Mouse (Mus musculus): ENCODE measurements around the gene Wsb1. TPM values are rescaled to one million over a fixed set of nuclear protein-coding genes. Genes with fewer than 3 reads are reported as not detected.

The Wsb1 gene
- polyA plus RNA-seq, 1 experiment from 2014 or later: 123 TPM

DNA sequence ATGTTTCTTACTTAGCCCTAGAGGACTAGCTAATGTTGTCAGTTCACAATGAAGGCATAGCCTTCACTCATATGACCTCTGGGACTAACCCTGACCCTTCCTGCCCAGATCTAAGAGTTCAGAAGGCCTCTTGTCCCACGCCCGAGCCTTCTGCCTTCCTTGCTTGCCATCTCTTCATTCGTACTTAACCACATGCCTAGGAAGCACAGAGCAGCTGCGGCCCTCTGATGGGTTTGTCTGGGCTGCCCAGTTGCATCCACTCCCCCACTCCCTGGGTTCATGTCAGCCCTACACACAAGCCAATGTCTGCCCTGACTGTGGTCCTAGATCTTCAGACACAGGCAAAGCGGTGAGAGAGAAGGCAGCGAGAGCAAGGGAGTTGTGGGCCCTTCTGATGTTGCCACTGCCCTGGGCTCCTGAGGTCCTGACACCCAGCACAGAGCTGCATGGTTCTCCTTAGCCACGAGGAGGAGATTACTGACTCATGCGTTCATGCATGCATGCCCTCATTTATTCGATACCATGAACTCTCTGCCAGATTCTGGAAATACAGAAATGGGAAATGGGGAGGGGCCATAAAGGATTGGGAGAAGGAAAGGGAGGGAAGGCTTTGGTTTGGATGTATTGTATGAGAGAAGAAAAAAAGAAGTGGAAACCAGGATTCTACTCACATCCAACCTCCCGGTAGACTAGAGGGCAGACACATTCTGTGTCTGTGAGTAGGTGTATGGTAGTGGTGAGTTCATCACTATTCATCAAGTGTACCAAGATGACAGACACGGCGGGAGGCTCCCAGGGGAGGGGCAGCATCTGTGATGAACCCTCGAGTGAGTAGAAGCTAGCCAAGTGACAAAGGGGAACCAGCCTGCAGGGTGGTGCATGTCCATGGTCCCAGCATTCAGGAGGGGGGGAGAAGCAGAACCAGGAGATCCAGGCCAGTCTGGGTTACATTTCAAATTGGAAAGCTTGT is 57.3 kb downstream of the Wsb1 start:
- no peaks in the 10 kb centered on the region for H3K27me3 ChIP-seq (ENCODE audit: control insufficient read depth, insufficient read depth, low read length)
- peak overlapping the region; percentile 12; the same call in 1 of the 2 replicates for H3K9ac ChIP-seq (ENCODE audit: low read length)
- H3K4me2 ChIP-seq (ENCODE audit: low read depth, low read length): no peak overlapping the region
- H3K27ac ChIP-seq (ENCODE audit: low read length): peak overlapping the region; percentile 52
- ATAC-seq (replicated peaks; ENCODE audit: extremely low read depth, insufficient read depth, low FRiP score): no peak
- no peak overlapping the region for H3K4me3 ChIP-seq (ENCODE audit: low read length)
- H3K9me3 ChIP-seq (replicated peaks; ENCODE audit: control insufficient read depth, low read length): peaks cover 3% of the 10 kb centered on the region; the same call in 1 of the 2 replicates
- H3K4me1 ChIP-seq (ENCODE audit: control insufficient read depth, insufficient read depth, low read length): peaks cover 23% of the 10 kb centered on the region
- H3K36me3 ChIP-seq (ENCODE audit: control insufficient read depth, insufficient read depth): no peaks in the 10 kb centered on the region
- WGBS: 67% methylated on average over 13 of the region's 13 CpGs

DNA sequence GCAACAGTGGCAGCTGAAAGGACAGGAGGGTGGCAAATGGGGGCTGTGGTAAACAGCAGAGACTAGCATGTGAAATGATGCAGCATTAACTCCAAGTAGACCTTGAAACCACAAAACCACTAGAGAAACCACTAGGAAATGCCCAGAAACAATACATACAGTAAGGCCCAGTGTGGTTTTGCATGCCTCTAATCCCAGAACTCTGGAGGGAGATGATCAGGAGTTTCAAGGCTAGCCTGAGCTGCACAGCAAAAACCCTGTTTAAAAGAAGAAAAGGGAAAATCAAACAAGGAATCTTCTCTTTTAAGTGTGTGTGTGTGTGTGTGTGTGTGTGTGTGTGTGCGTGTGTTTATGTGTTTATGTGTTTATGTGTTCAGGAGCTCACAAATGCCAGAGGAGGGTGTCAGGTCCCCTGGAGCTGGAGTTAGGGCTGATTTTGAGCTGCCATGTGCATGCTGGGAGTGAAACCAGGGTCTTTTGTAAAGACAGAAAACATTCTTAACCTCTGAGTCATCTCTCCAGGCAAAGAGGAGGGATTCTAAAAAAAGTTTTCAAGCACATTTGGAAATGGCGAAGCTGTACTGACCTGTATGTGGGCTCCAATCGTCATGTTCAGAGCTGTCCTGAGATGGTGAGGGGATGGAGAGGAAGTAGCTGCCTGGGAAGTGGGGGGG is 58.1 kb downstream of the Wsb1 start:
- Histone ChIP-seq H3K27me3 (ENCODE audit: control insufficient read depth, insufficient read depth, low read length) (no peaks in the 10 kb centered on the region), H3K4me1 (ENCODE audit: control insufficient read depth, insufficient read depth, low read length) (peaks cover 31% of the 10 kb centered on the region), H3K9ac (ENCODE audit: low read length) (peak overlapping the region; percentile 12; the same call in 1 of the 2 replicates), H3K4me2 (ENCODE audit: low read depth, low read length) (no peak overlapping the region), H3K36me3 (ENCODE audit: control insufficient read depth, insufficient read depth) (no peaks in the 10 kb centered on the region), H3K27ac (ENCODE audit: low read length) (peak overlapping the region; percentile 52), H3K4me3 (ENCODE audit: low read length) (no peak overlapping the region), H3K9me3 (replicated peaks; ENCODE audit: control insufficient read depth, low read length) (peaks cover 3% of the 10 kb centered on the region; the same call in 1 of the 2 replicates)
- ATAC-seq (replicated peaks; ENCODE audit: extremely low read depth, insufficient read depth, low FRiP score): no peak
- WGBS: 26% methylated on average over 3 of the region's 3 CpGs

DNA sequence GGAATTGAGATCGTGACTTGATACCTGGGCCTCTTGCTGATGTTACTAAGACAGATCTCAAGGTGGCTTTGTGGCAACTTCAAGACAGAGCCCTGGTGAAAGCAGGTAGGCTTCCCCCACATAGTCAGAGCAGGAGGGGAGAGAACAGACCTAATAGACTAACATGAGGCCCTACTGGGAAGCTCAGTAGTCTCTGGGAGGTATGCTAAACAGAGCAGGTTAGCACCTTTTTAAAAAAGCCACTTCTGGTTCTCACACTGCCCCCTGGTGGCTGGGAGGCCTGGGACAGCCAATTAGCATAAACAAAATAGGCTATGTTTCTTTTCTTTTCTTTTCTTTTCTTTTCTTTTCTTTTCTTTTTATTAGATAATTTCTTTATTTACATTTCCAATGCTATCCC is 62.3 kb downstream of the Wsb1 start:
- no peaks in the 10 kb centered on the region for H3K9me3 ChIP-seq (replicated peaks; ENCODE audit: control insufficient read depth, low read length)
- no peak for ATAC-seq (replicated peaks; ENCODE audit: extremely low read depth, insufficient read depth, low FRiP score)
- peaks cover 41% of the 10 kb centered on the region for H3K4me1 ChIP-seq (ENCODE audit: control insufficient read depth, insufficient read depth, low read length)
- H3K27me3 ChIP-seq (ENCODE audit: control insufficient read depth, insufficient read depth, low read length): no peaks in the 10 kb centered on the region
- no peak overlapping the region for H3K4me2 ChIP-seq (ENCODE audit: low read depth, low read length)
- H3K36me3 ChIP-seq (ENCODE audit: control insufficient read depth, insufficient read depth): no peaks in the 10 kb centered on the region
- no peak overlapping the region for H3K9ac ChIP-seq (ENCODE audit: low read length)
- WGBS: 52% methylated on average over 1 of the region's 1 CpGs
- H3K4me3 ChIP-seq (ENCODE audit: low read length): no peak overlapping the region
- peak overlapping the region; percentile 87 for H3K27ac ChIP-seq (ENCODE audit: low read length)

DNA sequence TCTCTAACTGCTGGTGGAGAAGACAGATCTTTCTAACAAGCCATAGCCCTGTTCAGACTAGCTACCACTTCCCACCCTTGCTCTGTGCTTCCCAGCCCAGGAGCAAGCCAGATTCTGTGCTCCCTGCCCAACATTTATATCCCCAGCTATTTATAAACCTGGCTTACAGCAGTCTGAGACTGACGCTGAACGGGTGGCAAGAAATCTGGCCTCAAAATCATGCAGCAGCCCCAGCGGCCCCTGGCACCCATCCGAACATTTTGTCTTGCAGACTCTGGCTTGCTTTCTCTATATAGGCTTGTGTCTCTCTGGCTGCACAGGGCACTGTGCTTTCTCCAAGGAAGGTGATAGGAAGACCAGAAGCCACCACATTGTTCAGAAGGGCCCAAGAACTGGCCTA is 63.3 kb downstream of the Wsb1 start:
- ATAC-seq (replicated peaks; ENCODE audit: extremely low read depth, insufficient read depth, low FRiP score): peak; percentile 57; the same call in 1 of the 2 replicates
- H3K4me3 ChIP-seq (ENCODE audit: low read length): no peak overlapping the region

DNA sequence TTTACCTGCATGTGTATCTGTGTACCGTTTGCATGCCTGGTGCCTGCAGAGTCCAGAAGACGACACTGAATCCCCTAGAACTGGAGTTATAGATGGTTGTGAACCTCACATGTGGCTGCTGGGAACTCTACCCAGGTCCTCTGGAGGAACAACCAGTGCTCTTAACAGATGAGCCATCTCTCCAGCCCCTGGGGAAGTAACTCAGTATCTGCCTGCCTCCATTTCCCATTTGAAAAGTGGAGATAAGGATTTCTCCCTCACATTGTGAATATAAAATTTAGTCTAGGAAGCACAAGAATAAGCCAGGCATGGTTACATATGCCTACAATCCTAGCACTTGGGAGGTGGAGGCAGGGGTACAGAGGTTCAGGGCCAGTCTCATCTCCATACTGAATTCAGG is 64.2 kb downstream of the Wsb1 start:
- H3K9ac ChIP-seq (ENCODE audit: low read length): no peak overlapping the region
- no peak overlapping the region for H3K4me3 ChIP-seq (ENCODE audit: low read length)
- H3K36me3 ChIP-seq (ENCODE audit: control insufficient read depth, insufficient read depth): no peaks in the 10 kb centered on the region
- no peaks in the 10 kb centered on the region for H3K9me3 ChIP-seq (replicated peaks; ENCODE audit: control insufficient read depth, low read length)
- 90% methylated on average over 2 of the region's 2 CpGs for WGBS
- H3K4me1 ChIP-seq (ENCODE audit: control insufficient read depth, insufficient read depth, low read length): peaks cover 29% of the 10 kb centered on the region
- no peak overlapping the region for H3K4me2 ChIP-seq (ENCODE audit: low read depth, low read length)
- no peaks in the 10 kb centered on the region for H3K27me3 ChIP-seq (ENCODE audit: control insufficient read depth, insufficient read depth, low read length)
- no peak for ATAC-seq (replicated peaks; ENCODE audit: extremely low read depth, insufficient read depth, low FRiP score)
- H3K27ac ChIP-seq (ENCODE audit: low read length): no peak overlapping the region; the same call in 1 of the 2 replicates

More for the DNA sequence above, 63.3 kb downstream of the Wsb1 start:
- H3K4me2 ChIP-seq (ENCODE audit: low read depth, low read length): no peak overlapping the region
- peak overlapping the region; percentile 34 for H3K9ac ChIP-seq (ENCODE audit: low read length)
- peak overlapping the region; percentile 87 for H3K27ac ChIP-seq (ENCODE audit: low read length)
- no peaks in the 10 kb centered on the region for H3K27me3 ChIP-seq (ENCODE audit: control insufficient read depth, insufficient read depth, low read length)
- no peaks in the 10 kb centered on the region for H3K36me3 ChIP-seq (ENCODE audit: control insufficient read depth, insufficient read depth)
- WGBS: 41% methylated on average over 4 of the region's 4 CpGs
- peaks cover 31% of the 10 kb centered on the region for H3K4me1 ChIP-seq (ENCODE audit: control insufficient read depth, insufficient read depth, low read length)
- no peaks in the 10 kb centered on the region for H3K9me3 ChIP-seq (replicated peaks; ENCODE audit: control insufficient read depth, low read length)

Other genes with a start within 250 kb of the Wsb1 start
- gene Ksr1, start 108.3 kb downstream of the Wsb1 start, polyA plus RNA-seq (2015; fragmentation: Nextera tagmentation; extraction: Ambion mirVana): 3.3 TPM in 2 replicates
- gene Gm9964, start 42.2 kb upstream of the Wsb1 start, polyA plus RNA-seq (2015; fragmentation: Nextera tagmentation; extraction: Ambion mirVana): not detected in 2 replicates
- gene Nf1, start 85.0 kb upstream of the Wsb1 start, polyA plus RNA-seq (2015; fragmentation: Nextera tagmentation; extraction: Ambion mirVana): 3.4 and 3.8 TPM in 2 replicates
- gene Omg, start 249.4 kb upstream of the Wsb1 start, polyA plus RNA-seq (2015; fragmentation: Nextera tagmentation; extraction: Ambion mirVana): 0.06 and 0.08 TPM in 2 replicates

All from heart, embryonic 16.5 days (tissue).